Mouse (Mus musculus) layer of hippocampus, adult 18-20 months (tissue): ENCODE measurements around the gene Zfp446. TPM values are rescaled to one million over a fixed set of nuclear protein-coding genes. Genes with fewer than 3 reads are reported as not detected.
A peak's percentile ranks its signal among the peaks of the same experiment; 100 is the strongest.

Source experiments
- DNase-seq, 2 experiments: peaks; one replicate each; pipeline ENCODE4 v3.0.0; 2022; ENCODE audit warnings: low spot score in 2 of 2
- total RNA-seq, 2 experiments: library from RNA; stranded (reverse); gene quantifications; 2 replicates each; pipeline ENCODE4 v1.2.3; 2021

The Zfp446 gene
- total RNA-seq, 2 experiments from 2014 or later: 8.1 to 8.6 TPM

- DNase-seq: no peak
These were observed 9.3 kb downstream of the Zfp446 start for GRCm38 (mm10) chr7:12986906-12987305.

- DNase-seq: no peak
These were observed 10.0 kb downstream of the Zfp446 start for GRCm38 (mm10) chr7:12987409-12988189.

- no peak for DNase-seq
These were observed 14.6 kb downstream of the Zfp446 start for GRCm38 (mm10) chr7:12992222-12992621.

GRCm38 (mm10) chr7:12993148-12993547 is 15.5 kb downstream of the Zfp446 start:
- no peak for DNase-seq

- DNase-seq: no peak
These were observed 18.2 kb downstream of the Zfp446 start for GRCm38 (mm10) chr7:12995862-12996261.

GRCm38 (mm10) chr7:12997230-12997629 is 19.6 kb downstream of the Zfp446 start:
- no peak for DNase-seq

GRCm38 (mm10) chr7:12998053-12998452 is 20.4 kb downstream of the Zfp446 start, which contains the start of gene Slc27a5:
TSS of gene Slc27a5 (minus strand) at chr7:12998192.
- no peak for DNase-seq

- DNase-seq: no peak
These were observed 21.2 kb downstream of the Zfp446 start, which contains the start of gene Trim28 for GRCm38 (mm10) chr7:12998851-12999250. TSS of gene Trim28 (plus strand) at chr7:12999114.

GRCm38 (mm10) chr7:13001584-13001983 is 23.9 kb downstream of the Zfp446 start:
- no peak for DNase-seq

- no peak for DNase-seq
These were observed 25.7 kb downstream of the Zfp446 start for GRCm38 (mm10) chr7:13003380-13003779.

- DNase-seq: no peak
These were observed 28.4 kb downstream of the Zfp446 start for GRCm38 (mm10) chr7:13006011-13006410.

GRCm38 (mm10) chr7:13006531-13006930 is 28.9 kb downstream of the Zfp446 start:
- no peak for DNase-seq

- no peak for DNase-seq
These were observed 29.9 kb downstream of the Zfp446 start for GRCm38 (mm10) chr7:13007341-13008092.

GRCm38 (mm10) chr7:13009143-13010004 is 31.7 kb downstream of the Zfp446 start:
- peak; percentile 89 to 95 for DNase-seq

- DNase-seq: no peak
These were observed 32.6 kb downstream of the Zfp446 start, which contains the start of gene Zbtb45 for GRCm38 (mm10) chr7:13010005-13010908. TSS of gene Zbtb45 (minus strand) at chr7:13010034.

GRCm38 (mm10) chr7:13013671-13014070 is 36.0 kb downstream of the Zfp446 start:
- DNase-seq: no peak

GRCm38 (mm10) chr7:13014275-13014839 is 36.7 kb downstream of the Zfp446 start:
- DNase-seq: no peak

- DNase-seq: no peak
These were observed 37.6 kb downstream of the Zfp446 start for GRCm38 (mm10) chr7:13015217-13015616.

- no peak for DNase-seq
These were observed 45.3 kb downstream of the Zfp446 start for GRCm38 (mm10) chr7:13022773-13023535.
